Mouse (Mus musculus) G1E (cell line): ENCODE results near the gene Sh3pxd2a.

Experiments used
- CTCF ChIP-seq: IDR thresholded peaks from 2 replicates; pipeline ENCODE4 v1.5.1; 2012; ENCODE audit warnings: low read depth, low read length, inconsistent platforms, mixed read lengths
- GATA1 ChIP-seq: IDR thresholded peaks from 2 replicates; pipeline ENCODE4 v1.6.1; 2012; ENCODE audit warnings: borderline replicate concordance, low read length, inconsistent platforms, mixed read lengths
- GATA2 ChIP-seq: IDR thresholded peaks from 2 replicates; pipeline ENCODE4 v1.6.1; 2012; ENCODE audit warnings: low read depth, low read length, inconsistent platforms, borderline replicate concordance
- POLR2AphosphoS5 ChIP-seq: IDR thresholded peaks from 2 replicates; pipeline ENCODE4 v1.6.1; 2012; ENCODE audit warnings: low read depth, low read length, inconsistent platforms; ENCODE audit not compliant: insufficient replicate concordance
- TAL1 ChIP-seq: conservative IDR thresholded peaks from 2 replicates; pipeline ENCODE4 v1.6.1; 2012; ENCODE audit warnings: low read depth, low read length, inconsistent platforms, mixed read lengths

- TF ChIP-seq CTCF (no peak), POLR2AphosphoS5 (no peak), GATA1 (no peak), TAL1 (no peak), GATA2 (no peak)
Measured at GRCm38 (mm10) chr19:47485997-47486566, 21.9 kb upstream of the Sh3pxd2a start.
